Mouse (Mus musculus): Measurements from ENCODE around the gene Bfsp2. TPM values are rescaled to one million over a fixed set of nuclear protein-coding genes. Genes with fewer than 3 reads are reported as not detected.
A peak's percentile ranks its signal among the peaks of the same experiment; 100 is the strongest.

Gene Bfsp2
- polyA plus RNA-seq, 1 experiment from 2014 or later, result 0.28 TPM

DNA sequence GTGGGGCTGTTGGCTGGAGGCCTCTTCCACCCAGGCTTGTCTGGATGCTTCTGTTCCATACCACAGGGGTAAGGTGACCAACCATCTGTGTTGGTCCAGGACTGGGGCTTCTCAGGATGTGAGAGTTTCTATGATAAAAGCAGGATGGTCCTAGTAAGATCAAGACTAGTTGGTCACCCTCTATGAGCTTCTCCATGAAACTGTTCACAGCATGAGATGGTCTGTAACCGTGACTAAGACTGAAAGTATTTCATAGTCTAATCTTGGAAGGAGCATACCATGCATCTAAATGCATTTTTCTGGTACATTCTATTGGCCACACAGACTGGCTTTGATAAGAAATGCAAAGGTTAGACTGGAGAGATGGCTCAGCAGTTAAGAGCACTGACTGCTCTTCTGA lies 96.6 kb downstream of the Bfsp2 start:
- Histone ChIP-seq H3K9ac (ENCODE audit: low read length) (no peak overlapping the region), H3K9me3 (ENCODE audit: control insufficient read depth, low read length) (no peaks in the 10 kb centered on the region), H3K4me3 (ENCODE audit: low read depth, low read length) (no peak overlapping the region), H3K4me1 (replicated peaks; ENCODE audit: control insufficient read depth, insufficient read depth) (0 out of 2 replicates have a peak, but pooled peaks cover 2% of the 10 kb centered on the region), H3K36me3 (ENCODE audit: control insufficient read depth, insufficient read depth, low read length) (no peaks in the 10 kb centered on the region), H3K27me3 (ENCODE audit: control insufficient read depth, insufficient read depth, low read length) (no peaks in the 10 kb centered on the region), H3K27ac (replicated peaks) (no peak overlapping the region), H3K4me2 (replicated peaks; ENCODE audit: low read depth) (no peak overlapping the region)
- DNase-seq (ENCODE audit: low spot score) (no peak), ATAC-seq (ENCODE audit: low FRiP score, low TSS enrichment) (no peak)
- TF ChIP-seq CTCF (IDR thresholded peaks at IDR 0.05; ENCODE audit: low read depth) (no peak), EP300 (optimal IDR thresholded peaks at IDR 0.05) (no peak)
- 93% methylated on average over 1 of the region's 1 CpGs for WGBS

DNA sequence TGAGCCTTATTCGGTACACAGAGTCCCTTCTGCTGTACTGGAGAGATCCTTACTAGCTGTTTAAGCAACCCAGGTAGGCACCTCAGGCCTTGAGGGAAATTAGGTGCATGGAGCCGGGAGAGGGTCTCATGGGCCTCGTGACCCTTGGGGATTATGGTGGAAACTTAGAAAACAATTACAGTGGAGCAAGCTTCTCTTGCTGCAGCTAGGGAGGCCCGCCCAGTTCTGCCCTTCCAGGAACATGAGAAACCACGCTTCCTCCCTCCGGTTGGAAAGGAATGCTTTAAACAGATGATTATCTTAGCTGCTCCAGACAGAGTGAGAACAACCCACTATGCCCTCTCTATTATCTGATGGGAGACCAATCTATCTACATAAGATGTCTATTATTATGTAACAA lies 97.2 kb downstream of the Bfsp2 start:
- Histone ChIP-seq H3K27me3 (ENCODE audit: control insufficient read depth, insufficient read depth, low read length) (no peaks in the 10 kb centered on the region), H3K36me3 (ENCODE audit: control insufficient read depth, insufficient read depth, low read length) (no peaks in the 10 kb centered on the region), H3K27ac (replicated peaks) (no peak overlapping the region), H3K4me1 (replicated peaks; ENCODE audit: control insufficient read depth, insufficient read depth) (0 out of 2 replicates have a peak, but pooled peaks cover 2% of the 10 kb centered on the region), H3K4me3 (ENCODE audit: low read depth, low read length) (no peak overlapping the region), H3K9ac (ENCODE audit: low read length) (no peak overlapping the region), H3K4me2 (replicated peaks; ENCODE audit: low read depth) (no peak overlapping the region), H3K9me3 (ENCODE audit: control insufficient read depth, low read length) (no peaks in the 10 kb centered on the region)
- ATAC-seq (ENCODE audit: low FRiP score, low TSS enrichment) (no peak), DNase-seq (ENCODE audit: low spot score) (no peak)
- TF ChIP-seq CTCF (IDR thresholded peaks at IDR 0.05; ENCODE audit: low read depth) (no peak), EP300 (optimal IDR thresholded peaks at IDR 0.05) (no peak)
- 32% methylated on average over 6 of the region's 6 CpGs for WGBS

- ATAC-seq (ENCODE audit: low FRiP score, low TSS enrichment), result no peak
- H3K36me3 ChIP-seq (ENCODE audit: control insufficient read depth, insufficient read depth, low read length), result no peaks in the 10 kb centered on the region
- no peaks in the 10 kb centered on the region for H3K9me3 ChIP-seq (ENCODE audit: control insufficient read depth, low read length)
- H3K27me3 ChIP-seq (ENCODE audit: control insufficient read depth, insufficient read depth, low read length), result no peaks in the 10 kb centered on the region
- H3K9ac ChIP-seq (ENCODE audit: low read length), result no peak overlapping the region
- 87% methylated on average over 4 of the region's 4 CpGs for whole genome bisulfite sequencing
- no peaks in the 10 kb centered on the region for H3K4me1 ChIP-seq (replicated peaks; ENCODE audit: control insufficient read depth, insufficient read depth)
- no peak overlapping the region for H3K4me3 ChIP-seq (ENCODE audit: low read depth, low read length)
- TF ChIP-seq CTCF (IDR thresholded peaks at IDR 0.05; ENCODE audit: low read depth), result no peak
- no peak for TF ChIP-seq EP300 (optimal IDR thresholded peaks at IDR 0.05)
- DNase-seq (ENCODE audit: low spot score), result no peak
- no peak overlapping the region for H3K27ac ChIP-seq (replicated peaks)
- no peak overlapping the region for H3K4me2 ChIP-seq (replicated peaks; ENCODE audit: low read depth)
Measured at GRCm38 (mm10) chr9:103380566-103380965, 99.7 kb downstream of the Bfsp2 start.

DNA sequence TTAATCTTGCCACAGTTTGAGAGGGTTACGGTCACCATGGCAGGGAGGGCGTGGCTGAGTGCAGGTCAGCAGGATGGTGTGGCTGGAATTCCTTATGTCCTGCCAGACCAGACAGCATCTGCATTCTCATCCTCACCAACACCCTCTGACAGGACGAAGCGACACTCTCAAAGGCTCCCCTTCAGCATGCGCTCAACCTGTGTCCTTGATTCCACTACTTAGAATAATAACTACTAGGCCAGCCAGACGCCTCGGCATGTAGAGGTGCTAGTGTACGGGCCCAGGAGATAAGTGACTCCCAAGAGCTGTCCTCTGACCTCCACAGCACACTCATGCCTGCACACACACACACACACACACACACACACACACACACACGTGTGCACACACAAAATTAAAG lies 101.0 kb downstream of the Bfsp2 start:
- no peak for ATAC-seq (ENCODE audit: low FRiP score, low TSS enrichment)

DNA sequence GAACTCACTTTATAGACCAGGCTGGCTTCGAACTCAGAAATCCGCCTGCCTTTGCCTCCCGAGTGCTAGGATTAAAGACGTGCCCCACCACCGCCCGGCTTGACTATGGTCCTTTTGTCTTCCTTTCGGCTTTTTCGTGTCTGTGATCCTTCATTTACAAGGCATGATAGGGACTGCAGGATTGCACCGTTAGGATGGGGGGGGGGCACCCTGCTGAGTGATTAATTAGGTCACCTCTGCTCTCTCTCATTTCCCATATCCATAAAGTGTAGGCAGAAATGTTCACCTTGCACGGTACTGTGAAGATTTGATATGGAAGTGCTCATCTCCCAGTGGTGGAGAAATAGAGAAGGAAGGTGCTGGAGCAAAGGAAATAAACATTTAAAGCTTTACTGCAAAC lies 101.5 kb downstream of the Bfsp2 start:
- WGBS, result 62% methylated on average over 10 of the region's 10 CpGs
- no peak for ATAC-seq (ENCODE audit: low FRiP score, low TSS enrichment)
- H3K4me1 ChIP-seq (replicated peaks; ENCODE audit: control insufficient read depth, insufficient read depth), result no peaks in the 10 kb centered on the region
- H3K36me3 ChIP-seq (ENCODE audit: control insufficient read depth, insufficient read depth, low read length), result no peaks in the 10 kb centered on the region
- DNase-seq (ENCODE audit: low spot score), result no peak
- H3K9me3 ChIP-seq (ENCODE audit: control insufficient read depth, low read length), result no peaks in the 10 kb centered on the region
- H3K4me3 ChIP-seq (ENCODE audit: low read depth, low read length), result no peak overlapping the region
- no peak overlapping the region for H3K9ac ChIP-seq (ENCODE audit: low read length)
- H3K4me2 ChIP-seq (replicated peaks; ENCODE audit: low read depth), result no peak overlapping the region
- TF ChIP-seq EP300 (optimal IDR thresholded peaks at IDR 0.05), result no peak
- TF ChIP-seq CTCF (IDR thresholded peaks at IDR 0.05; ENCODE audit: low read depth), result no peak
- H3K27me3 ChIP-seq (ENCODE audit: control insufficient read depth, insufficient read depth, low read length), result no peaks in the 10 kb centered on the region
- no peak overlapping the region for H3K27ac ChIP-seq (replicated peaks)

More for the DNA sequence above, 101.0 kb downstream of the Bfsp2 start:
- Histone ChIP-seq H3K4me1 (replicated peaks; ENCODE audit: control insufficient read depth, insufficient read depth) (no peaks in the 10 kb centered on the region), H3K4me3 (ENCODE audit: low read depth, low read length) (no peak overlapping the region), H3K9ac (ENCODE audit: low read length) (no peak overlapping the region), H3K4me2 (replicated peaks; ENCODE audit: low read depth) (no peak overlapping the region), H3K27ac (replicated peaks) (no peak overlapping the region), H3K9me3 (ENCODE audit: control insufficient read depth, low read length) (no peaks in the 10 kb centered on the region), H3K27me3 (ENCODE audit: control insufficient read depth, insufficient read depth, low read length) (no peaks in the 10 kb centered on the region), H3K36me3 (ENCODE audit: control insufficient read depth, insufficient read depth, low read length) (no peaks in the 10 kb centered on the region)
- DNase-seq (ENCODE audit: low spot score), result no peak
- no peak for TF ChIP-seq EP300 (optimal IDR thresholded peaks at IDR 0.05)
- 63% methylated on average over 9 of the region's 9 CpGs for WGBS

DNA sequence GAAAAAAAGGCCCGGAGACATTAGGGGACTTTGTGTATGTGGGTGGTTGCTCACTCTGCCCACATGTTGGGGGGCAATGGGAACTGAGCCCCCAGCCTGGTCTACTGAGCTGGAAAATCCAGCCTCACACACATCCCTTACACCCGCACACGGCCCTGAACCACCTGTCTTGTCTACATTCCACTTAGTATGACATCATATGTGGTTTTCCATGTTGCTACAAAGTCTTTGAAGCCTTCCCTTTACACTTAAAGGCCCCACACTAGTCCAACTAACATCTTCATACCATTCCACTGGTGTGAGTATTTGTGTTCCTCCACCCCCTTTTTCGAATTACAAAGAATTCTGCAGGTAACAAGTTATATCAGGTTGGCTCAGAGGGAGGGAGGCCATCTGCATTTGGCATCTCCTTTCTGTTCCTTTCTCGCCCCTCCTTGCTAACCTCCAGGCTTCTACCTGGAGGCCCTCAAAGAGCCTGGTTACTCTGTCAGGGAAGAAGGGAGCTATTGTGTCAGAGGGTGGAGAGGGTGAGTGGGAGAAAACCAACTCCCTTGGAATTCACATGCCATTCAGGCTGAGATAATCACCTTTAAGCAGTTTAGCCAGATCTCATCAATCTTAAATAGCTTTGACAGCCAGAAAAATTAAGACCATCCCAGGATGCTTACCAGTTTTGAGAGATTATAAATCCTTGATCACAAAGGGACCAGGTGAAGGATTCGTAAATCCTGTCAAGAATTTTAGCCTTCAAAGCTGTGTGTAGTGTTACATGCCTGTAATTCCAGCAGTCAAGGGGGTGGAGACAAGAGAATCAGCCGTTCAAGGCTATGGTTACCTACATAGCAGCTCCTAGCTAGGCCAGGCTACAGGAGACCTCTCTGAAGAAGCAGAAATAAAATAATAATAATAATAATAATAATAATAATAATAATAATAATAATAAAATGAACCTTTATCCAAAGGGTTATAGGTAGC lies 103.6 kb downstream of the Bfsp2 start:
- no peaks in the 10 kb centered on the region for H3K9me3 ChIP-seq (ENCODE audit: control insufficient read depth, low read length)
- DNase-seq (ENCODE audit: low spot score), result no peak
- ATAC-seq (ENCODE audit: low FRiP score, low TSS enrichment), result 0 out of 2 replicates have a peak, but pooled peaks have one; percentile 27
- no peak overlapping the region for H3K9ac ChIP-seq (ENCODE audit: low read length)
- TF ChIP-seq EP300 (optimal IDR thresholded peaks at IDR 0.05) (no peak), CTCF (IDR thresholded peaks at IDR 0.05; ENCODE audit: low read depth) (no peak)
- no peaks in the 10 kb centered on the region for H3K4me1 ChIP-seq (replicated peaks; ENCODE audit: control insufficient read depth, insufficient read depth)
- no peaks in the 10 kb centered on the region for H3K36me3 ChIP-seq (ENCODE audit: control insufficient read depth, insufficient read depth, low read length)
- no peak overlapping the region for H3K4me2 ChIP-seq (replicated peaks; ENCODE audit: low read depth)
- H3K27ac ChIP-seq (replicated peaks), result peak overlapping the region; percentile 30
- 56% methylated on average over 7 of the region's 7 CpGs for WGBS
- no peak overlapping the region for H3K4me3 ChIP-seq (ENCODE audit: low read depth, low read length)
- H3K27me3 ChIP-seq (ENCODE audit: control insufficient read depth, insufficient read depth, low read length), result no peaks in the 10 kb centered on the region

Other genes starting within 250 kb of the Bfsp2 start
- 83.4 and 105 TPM in 2 replicates for gene Trf, start 250.0 kb downstream of the Bfsp2 start, polyA plus RNA-seq (2015; fragmentation: Nextera tagmentation; extraction: Ambion mirVana)
- gene 1300017J02Rik, start 175.3 kb downstream of the Bfsp2 start, polyA plus RNA-seq (2015; fragmentation: Nextera tagmentation; extraction: Ambion mirVana), result 1.3 TPM in 2 replicates
- 15.6 and 17.2 TPM in 2 replicates for gene Topbp1, start 175.2 kb downstream of the Bfsp2 start, polyA plus RNA-seq (2015; fragmentation: Nextera tagmentation; extraction: Ambion mirVana)
- gene Cdv3, start 114.6 kb downstream of the Bfsp2 start, polyA plus RNA-seq (2015; fragmentation: Nextera tagmentation; extraction: Ambion mirVana), result 47.7 and 50.0 TPM in 2 replicates

All from stomach, postnatal 0 days (tissue).